Mouse (Mus musculus): ENCODE results near the gene Neil3. TPM values are rescaled to one million over a fixed set of nuclear protein-coding genes. Genes with fewer than 3 reads are reported as not detected.

Neil3 gene
- polyA plus RNA-seq, 1 experiment from 2014 or later = 29.0 TPM

- Histone ChIP-seq H3K36me3 (ENCODE audit: control insufficient read depth, insufficient read depth, low read length) (no peaks in the 10 kb centered on the region), H3K9me3 (ENCODE audit: control insufficient read depth, low read length) (no peaks in the 10 kb centered on the region), H3K4me3 (ENCODE audit: low read depth, low read length) (no peak overlapping the region), H3K27ac (ENCODE audit: low read depth, low read length) (no peak overlapping the region), H3K4me1 (replicated peaks; ENCODE audit: control insufficient read depth, insufficient read depth, low read length) (no peaks in the 10 kb centered on the region), H3K4me2 (ENCODE audit: low read depth, low read length, severe bottlenecking) (no peak overlapping the region), H3K27me3 (ENCODE audit: control insufficient read depth, insufficient read depth, low read length) (no peaks in the 10 kb centered on the region), H3K9ac (ENCODE audit: low read length) (no peak overlapping the region)
- no peak for ATAC-seq (replicated peaks; ENCODE audit: low FRiP score)
- 92% methylated on average over 7 of the region's 7 CpGs for WGBS
- no peak for DNase-seq (ENCODE audit: low spot score)
Measured at GRCm38 (mm10) chr8:53613577-53614287, 25.1 kb downstream of the Neil3 start.

- DNase-seq (ENCODE audit: low spot score) (no peak), ATAC-seq (replicated peaks; ENCODE audit: low FRiP score) (no peak)
- no peaks in the 10 kb centered on the region for H3K4me1 ChIP-seq (replicated peaks; ENCODE audit: control insufficient read depth, insufficient read depth, low read length)
- H3K27me3 ChIP-seq (ENCODE audit: control insufficient read depth, insufficient read depth, low read length) = no peaks in the 10 kb centered on the region
- H3K36me3 ChIP-seq (ENCODE audit: control insufficient read depth, insufficient read depth, low read length) = no peaks in the 10 kb centered on the region; the same call in 1 of the 2 replicates
- H3K9me3 ChIP-seq (ENCODE audit: control insufficient read depth, low read length) = no peaks in the 10 kb centered on the region
- no peak overlapping the region for H3K9ac ChIP-seq (ENCODE audit: low read length)
- 68% methylated on average over 7 of the region's 7 CpGs for WGBS
- H3K4me3 ChIP-seq (ENCODE audit: low read depth, low read length) = no peak overlapping the region
- no peak overlapping the region for H3K4me2 ChIP-seq (ENCODE audit: low read depth, low read length, severe bottlenecking)
- H3K27ac ChIP-seq (ENCODE audit: low read depth, low read length) = no peak overlapping the region
Measured at GRCm38 (mm10) chr8:53612297-53612696, 26.6 kb downstream of the Neil3 start.

- Histone ChIP-seq H3K27me3 (ENCODE audit: control insufficient read depth, insufficient read depth, low read length) (no peaks in the 10 kb centered on the region), H3K4me3 (ENCODE audit: low read depth, low read length) (no peak overlapping the region), H3K9ac (ENCODE audit: low read length) (no peak overlapping the region), H3K4me1 (replicated peaks; ENCODE audit: control insufficient read depth, insufficient read depth, low read length) (no peaks in the 10 kb centered on the region), H3K36me3 (ENCODE audit: control insufficient read depth, insufficient read depth, low read length) (no peaks in the 10 kb centered on the region; the same call in 1 of the 2 replicates), H3K4me2 (ENCODE audit: low read depth, low read length, severe bottlenecking) (no peak overlapping the region), H3K9me3 (ENCODE audit: control insufficient read depth, low read length) (no peaks in the 10 kb centered on the region), H3K27ac (ENCODE audit: low read depth, low read length) (no peak overlapping the region)
- DNase-seq (ENCODE audit: low spot score) (no peak), ATAC-seq (replicated peaks; ENCODE audit: low FRiP score) (peak; percentile 69)
- WGBS = 56% methylated on average over 3 of the region's 3 CpGs
Measured at GRCm38 (mm10) chr8:53607040-53607439, 31.8 kb downstream of the Neil3 start.

- DNase-seq (ENCODE audit: low spot score) = no peak
- Histone ChIP-seq H3K4me2 (ENCODE audit: low read depth, low read length, severe bottlenecking) (no peak overlapping the region), H3K27ac (ENCODE audit: low read depth, low read length) (no peak overlapping the region), H3K27me3 (ENCODE audit: control insufficient read depth, insufficient read depth, low read length) (no peaks in the 10 kb centered on the region), H3K4me3 (ENCODE audit: low read depth, low read length) (no peak overlapping the region), H3K36me3 (ENCODE audit: control insufficient read depth, insufficient read depth, low read length) (no peaks in the 10 kb centered on the region; the same call in 1 of the 2 replicates), H3K9ac (ENCODE audit: low read length) (no peak overlapping the region), H3K9me3 (ENCODE audit: control insufficient read depth, low read length) (no peaks in the 10 kb centered on the region), H3K4me1 (replicated peaks; ENCODE audit: control insufficient read depth, insufficient read depth, low read length) (no peaks in the 10 kb centered on the region)
- WGBS = 93% methylated on average over 5 of the region's 5 CpGs
- ATAC-seq (replicated peaks; ENCODE audit: low FRiP score) = no peak
Measured at GRCm38 (mm10) chr8:53604906-53605305, 34.0 kb downstream of the Neil3 start.

GRCm38 (mm10) chr8:53603672-53604071, 35.2 kb downstream of the Neil3 start:
- Histone ChIP-seq H3K27me3 (ENCODE audit: control insufficient read depth, insufficient read depth, low read length) (no peaks in the 10 kb centered on the region), H3K27ac (ENCODE audit: low read depth, low read length) (no peak overlapping the region), H3K36me3 (ENCODE audit: control insufficient read depth, insufficient read depth, low read length) (no peaks in the 10 kb centered on the region; the same call in 1 of the 2 replicates), H3K4me1 (replicated peaks; ENCODE audit: control insufficient read depth, insufficient read depth, low read length) (no peaks in the 10 kb centered on the region), H3K4me3 (ENCODE audit: low read depth, low read length) (no peak overlapping the region), H3K4me2 (ENCODE audit: low read depth, low read length, severe bottlenecking) (no peak overlapping the region), H3K9me3 (ENCODE audit: control insufficient read depth, low read length) (no peaks in the 10 kb centered on the region), H3K9ac (ENCODE audit: low read length) (no peak overlapping the region)
- WGBS = 93% methylated on average over 4 of the region's 4 CpGs
- DNase-seq (ENCODE audit: low spot score) (no peak), ATAC-seq (replicated peaks; ENCODE audit: low FRiP score) (no peak)

- no peaks in the 10 kb centered on the region for H3K9me3 ChIP-seq (ENCODE audit: control insufficient read depth, low read length)
- no peak overlapping the region for H3K9ac ChIP-seq (ENCODE audit: low read length)
- DNase-seq (ENCODE audit: low spot score) (no peak), ATAC-seq (replicated peaks; ENCODE audit: low FRiP score) (no peak)
- no peak overlapping the region for H3K4me2 ChIP-seq (ENCODE audit: low read depth, low read length, severe bottlenecking)
- no peak overlapping the region for H3K4me3 ChIP-seq (ENCODE audit: low read depth, low read length)
- H3K36me3 ChIP-seq (ENCODE audit: control insufficient read depth, insufficient read depth, low read length) = no peaks in the 10 kb centered on the region
- no peaks in the 10 kb centered on the region for H3K27me3 ChIP-seq (ENCODE audit: control insufficient read depth, insufficient read depth, low read length)
- H3K27ac ChIP-seq (ENCODE audit: low read depth, low read length) = no peak overlapping the region
- WGBS = 93% methylated on average over 3 of the region's 3 CpGs
- H3K4me1 ChIP-seq (replicated peaks; ENCODE audit: control insufficient read depth, insufficient read depth, low read length) = no peaks in the 10 kb centered on the region
Measured at GRCm38 (mm10) chr8:53600826-53601225, 38.0 kb downstream of the Neil3 start.

- no peak overlapping the region for H3K9ac ChIP-seq (ENCODE audit: low read length)
- ATAC-seq (replicated peaks; ENCODE audit: low FRiP score) (no peak; the same call in 1 of the 2 replicates), DNase-seq (ENCODE audit: low spot score) (no peak)
- H3K9me3 ChIP-seq (ENCODE audit: control insufficient read depth, low read length) = no peaks in the 10 kb centered on the region
- no peak overlapping the region for H3K4me3 ChIP-seq (ENCODE audit: low read depth, low read length)
- H3K27ac ChIP-seq (ENCODE audit: low read depth, low read length) = no peak overlapping the region
- H3K4me1 ChIP-seq (replicated peaks; ENCODE audit: control insufficient read depth, insufficient read depth, low read length) = no peaks in the 10 kb centered on the region
- no peaks in the 10 kb centered on the region for H3K27me3 ChIP-seq (ENCODE audit: control insufficient read depth, insufficient read depth, low read length)
- H3K36me3 ChIP-seq (ENCODE audit: control insufficient read depth, insufficient read depth, low read length) = no peaks in the 10 kb centered on the region
- WGBS = 68% methylated on average over 11 of the region's 11 CpGs
- H3K4me2 ChIP-seq (ENCODE audit: low read depth, low read length, severe bottlenecking) = no peak overlapping the region
Measured at GRCm38 (mm10) chr8:53600025-53600811, 38.6 kb downstream of the Neil3 start.

GRCm38 (mm10) chr8:53598101-53598500, 40.8 kb downstream of the Neil3 start:
- no peaks in the 10 kb centered on the region for H3K27me3 ChIP-seq (ENCODE audit: control insufficient read depth, insufficient read depth, low read length)
- WGBS = 89% methylated on average over 1 of the region's 1 CpGs
- H3K4me3 ChIP-seq (ENCODE audit: low read depth, low read length) = no peak overlapping the region
- ATAC-seq (replicated peaks; ENCODE audit: low FRiP score) (no peak), DNase-seq (ENCODE audit: low spot score) (no peak)
- H3K4me2 ChIP-seq (ENCODE audit: low read depth, low read length, severe bottlenecking) = no peak overlapping the region
- H3K27ac ChIP-seq (ENCODE audit: low read depth, low read length) = no peak overlapping the region
- no peaks in the 10 kb centered on the region for H3K9me3 ChIP-seq (ENCODE audit: control insufficient read depth, low read length)
- H3K9ac ChIP-seq (ENCODE audit: low read length) = no peak overlapping the region
- no peaks in the 10 kb centered on the region for H3K36me3 ChIP-seq (ENCODE audit: control insufficient read depth, insufficient read depth, low read length)
- no peaks in the 10 kb centered on the region for H3K4me1 ChIP-seq (replicated peaks; ENCODE audit: control insufficient read depth, insufficient read depth, low read length)
